ENCODE assay signal across 31 mouse cellular contexts in genomic region chr13:9443066-9443465, GRCm38 (mm10).
DNase-seq lines count a peak whose midpoint lies in the region; ATAC-seq and TF ChIP-seq lines count a peak whose summit lies in the region.
"Had no signal": no experiment of that assay in that cellular context is flagged by ENCODE, and none has a peak within 500 bp of the region (broad histone marks: within the 10 kb centered on the region; RNA-seq: fewer than 3 reads in every experiment).

No protein-coding gene starts in this region.

- no peak overlapping the region for H3K9ac ChIP-seq in heart, adult 2 months (ENCODE audit: low read depth, low read length)
- no peak overlapping the region for H3K9ac ChIP-seq in heart, embryonic 12.5 days
- H3K9ac ChIP-seq in heart, postnatal 0 days (replicated peaks; ENCODE audit: low read depth, low read length) = no peak overlapping the region
- no peak overlapping the region for H3K9ac ChIP-seq in kidney, embryonic 15.5 days
- H3K9ac ChIP-seq: embryonic facial prominence, embryonic 15.5 days; forebrain, embryonic 13.5 days; hindbrain, embryonic 12.5 days; intestine, embryonic 15.5 days; limb, embryonic 15.5 days; liver, embryonic 13.5 days; midbrain, embryonic 13.5 days had no signal

- H3K27ac ChIP-seq in heart, adult 2 months = peak overlapping the region; percentile 36
- no peak overlapping the region for H3K27ac ChIP-seq in heart, embryonic 12.5 days (ENCODE audit: poor library complexity, severe bottlenecking)
- peak overlapping the region; percentile 63 for H3K27ac ChIP-seq in heart, postnatal 0 days (ENCODE audit: low read depth)
- H3K27ac ChIP-seq in kidney, embryonic 15.5 days = no peak overlapping the region
- H3K27ac ChIP-seq: embryonic facial prominence, embryonic 10.5 days; embryonic facial prominence, embryonic 15.5 days; forebrain, embryonic 13.5 days; hindbrain, embryonic 12.5 days; hindbrain, postnatal 0 days; intestine, embryonic 15.5 days; layer of hippocampus, adult 2 months; limb, embryonic 10.5 days; limb, embryonic 15.5 days; liver, embryonic 13.5 days; midbrain, embryonic 13.5 days had no signal

- peaks cover 8% of the 10 kb centered on the region for H3K4me1 ChIP-seq in heart, adult 2 months (ENCODE audit: control insufficient read depth, insufficient read depth, low read length)
- H3K4me1 ChIP-seq in heart, embryonic 12.5 days (replicated peaks) = peaks cover 24% of the 10 kb centered on the region
- H3K4me1 ChIP-seq in heart, postnatal 0 days (ENCODE audit: control insufficient read depth, insufficient read depth) = peaks cover 20% of the 10 kb centered on the region
- no peaks in the 10 kb centered on the region for H3K4me1 ChIP-seq in kidney, embryonic 15.5 days
- H3K4me1 ChIP-seq: embryonic facial prominence, embryonic 10.5 days; embryonic facial prominence, embryonic 15.5 days; forebrain, embryonic 13.5 days; hindbrain, embryonic 12.5 days; intestine, embryonic 15.5 days; limb, embryonic 10.5 days; limb, embryonic 15.5 days; megakaryocyte, embryonic 14.5 days; midbrain, embryonic 13.5 days had no signal

- no peaks in the 10 kb centered on the region for H3K79me2 ChIP-seq in heart, adult 2 months (replicated peaks; ENCODE audit: control insufficient read depth, insufficient read depth, low read length)

- DNase-seq in heart, adult 2 months = no peak
- DNase-seq in heart, postnatal 0 days (ENCODE audit: low spot score) = peak; percentile 64
- no peak for DNase-seq in heart, postnatal 25 days (ENCODE audit: low spot score)
- DNase-seq in kidney, postnatal 36 days = peak; percentile 17 to 28
- peak; percentile 37 to 47 for DNase-seq in heart, postnatal 10 days
- no peak for DNase-seq in left cerebral cortex, adult 8-10 months (ENCODE audit: low spot score in 2 of 2)
- DNase-seq: adrenal gland, postnatal 10 days; cerebellum, adult 8-10 months; cerebellum, postnatal 25 days; gastrocnemius, postnatal 14 days; kidney, adult 9 months; layer of hippocampus, postnatal 36 days; liver, embryonic 13.5 days; lung, adult 18-20 months; lung, postnatal 4 days; thymus, adult 2 months; thymus, postnatal 4 days had no signal

- 53% methylated on average over 4 of the region's 4 CpGs for WGBS in heart, adult 2 months
- 62% methylated on average over 4 of the region's 4 CpGs for WGBS in heart, embryonic 12.5 days
- WGBS in heart, postnatal 0 days = 35% methylated on average over 4 of the region's 4 CpGs
- WGBS in kidney, embryonic 15.5 days = 79% methylated on average over 4 of the region's 4 CpGs

- H3K4me2 ChIP-seq in heart, embryonic 12.5 days = no peak overlapping the region
- H3K4me2 ChIP-seq in heart, postnatal 0 days (ENCODE audit: low read depth, low read length) = no peak overlapping the region
- H3K4me2 ChIP-seq in kidney, embryonic 15.5 days = no peak overlapping the region
- H3K4me2 ChIP-seq: embryonic facial prominence, embryonic 15.5 days; forebrain, embryonic 13.5 days; hindbrain, embryonic 12.5 days; intestine, embryonic 15.5 days; limb, embryonic 15.5 days; liver, embryonic 13.5 days; midbrain, embryonic 13.5 days had no signal

- no peaks in the 10 kb centered on the region for H3K9me3 ChIP-seq in heart, embryonic 12.5 days (replicated peaks)
- no peaks in the 10 kb centered on the region for H3K9me3 ChIP-seq in heart, postnatal 0 days (replicated peaks; ENCODE audit: control insufficient read depth, low read length)
- no peaks in the 10 kb centered on the region for H3K9me3 ChIP-seq in kidney, embryonic 15.5 days (replicated peaks)
- H3K9me3 ChIP-seq: embryonic facial prominence, embryonic 10.5 days; embryonic facial prominence, embryonic 15.5 days; forebrain, embryonic 13.5 days; hindbrain, embryonic 12.5 days; intestine, embryonic 15.5 days; limb, embryonic 10.5 days; limb, embryonic 15.5 days; liver, embryonic 13.5 days; megakaryocyte, embryonic 14.5 days; midbrain, embryonic 13.5 days had no signal

- TF ChIP-seq POLR2A in heart, adult 2 months (IDR thresholded peaks at IDR 0.05; ENCODE audit: insufficient read depth, low read depth, low read length) = no peak

- ATAC-seq in heart, embryonic 12.5 days (ENCODE audit: insufficient number of reproducible peaks, low FRiP score) = no peak
- ATAC-seq in heart, postnatal 0 days (ENCODE audit: insufficient read depth, low read depth) = peak; percentile 52; the same call in 1 of the 2 replicates
- no peak for ATAC-seq in kidney, embryonic 15.5 days (replicated peaks; ENCODE audit: low FRiP score)
- ATAC-seq: forebrain, embryonic 13.5 days; hindbrain, postnatal 0 days; intestine, embryonic 15.5 days; lung, postnatal 0 days; midbrain, embryonic 13.5 days had no signal

- no peak overlapping the region for H3K4me3 ChIP-seq in heart, adult 2 months
- no peak overlapping the region for H3K4me3 ChIP-seq in heart, embryonic 12.5 days
- no peak overlapping the region for H3K4me3 ChIP-seq in heart, postnatal 0 days (ENCODE audit: low read depth, low read length)
- no peak overlapping the region for H3K4me3 ChIP-seq in kidney, embryonic 15.5 days (replicated peaks)
- H3K4me3 ChIP-seq: embryonic facial prominence, embryonic 10.5 days; embryonic facial prominence, embryonic 15.5 days; forebrain, embryonic 13.5 days; hindbrain, embryonic 12.5 days; intestine, embryonic 15.5 days; layer of hippocampus, adult 2 months; limb, embryonic 10.5 days; limb, embryonic 15.5 days; liver, embryonic 13.5 days; megakaryocyte, embryonic 14.5 days; midbrain, embryonic 13.5 days had no signal

- peaks cover 20% of the 10 kb centered on the region for H3K36me3 ChIP-seq in heart, adult 2 months (ENCODE audit: control insufficient read depth, insufficient read depth, low read length)
- no peaks in the 10 kb centered on the region for H3K36me3 ChIP-seq in heart, embryonic 12.5 days
- H3K36me3 ChIP-seq in heart, postnatal 0 days (replicated peaks; ENCODE audit: control insufficient read depth, insufficient read depth, low read length) = no peaks in the 10 kb centered on the region
- H3K36me3 ChIP-seq in kidney, embryonic 15.5 days = no peaks in the 10 kb centered on the region
- H3K36me3 ChIP-seq: embryonic facial prominence, embryonic 10.5 days; embryonic facial prominence, embryonic 15.5 days; hindbrain, embryonic 12.5 days; intestine, embryonic 15.5 days; limb, embryonic 10.5 days; limb, embryonic 15.5 days; liver, embryonic 13.5 days; midbrain, embryonic 13.5 days had no signal

- no peaks in the 10 kb centered on the region for H3K27me3 ChIP-seq in heart, adult 2 months (ENCODE audit: control insufficient read depth, insufficient read depth, low read length)
- no peaks in the 10 kb centered on the region for H3K27me3 ChIP-seq in heart, embryonic 12.5 days (replicated peaks)
- H3K27me3 ChIP-seq in heart, postnatal 0 days (ENCODE audit: control insufficient read depth, insufficient read depth, low read length) = no peaks in the 10 kb centered on the region
- H3K27me3 ChIP-seq in kidney, embryonic 15.5 days = no peaks in the 10 kb centered on the region
- H3K27me3 ChIP-seq: embryonic facial prominence, embryonic 15.5 days; forebrain, embryonic 13.5 days; hindbrain, embryonic 12.5 days; intestine, embryonic 15.5 days; limb, embryonic 15.5 days; liver, embryonic 13.5 days; megakaryocyte, embryonic 14.5 days; midbrain, embryonic 13.5 days had no signal

- TF ChIP-seq CTCF in heart, adult 2 months (IDR thresholded peaks at IDR 0.05) = no peak
- no peak for TF ChIP-seq CTCF in heart, postnatal 0 days (IDR thresholded peaks at IDR 0.05; ENCODE audit: low read depth)

- no peak for TF ChIP-seq EP300 in heart, adult 2 months (IDR thresholded peaks at IDR 0.05; ENCODE audit: insufficient read depth, low read depth, low read length)
- TF ChIP-seq EP300 in heart, postnatal 0 days (IDR thresholded peaks at IDR 0.05; ENCODE audit: low read depth) = no peak

- intact Hi-C loops in heart, adult 2 months (cut with DNase I) = no loop called here
- intact Hi-C loops in heart, postnatal 25 days (cut with DNase I) = no loop called here
- intact Hi-C loops in heart, postnatal 10 days (cut with DNase I) = loop anchor here (5.0 kb wide), 1 partner anchor 91 kb away; no protein-coding TSS in a partner anchor

Comparison
In these comparisons a context has a peak if more than half of its experiments do, and no peak if none do; other contexts are left out.
1. DNase-seq: peak in heart, postnatal 0 days (single experiment), kidney, postnatal 36 days (2 of 2) and heart, postnatal 10 days (2 of 2); none in heart, adult 2 months (0 of 2), heart, postnatal 25 days (single experiment) and left cerebral cortex, adult 8-10 months (0 of 2).
2. H3K27ac ChIP-seq: peak in heart, adult 2 months (single experiment) and heart, postnatal 0 days (single experiment); none in heart, embryonic 12.5 days (single experiment) and kidney, embryonic 15.5 days (single experiment).